Mouse (Mus musculus) liver, adult 2 months (tissue): ENCODE measurements around the gene Zfp800.

Experiments
- CTCF ChIP-seq: fragments of 200-500 bp; IDR thresholded peaks from 2 replicates; pipeline ENCODE4 v1.5.1; 2011; ENCODE audit warnings: low read depth, low read length, control low read depth
- POLR2A ChIP-seq: fragments of 200-500 bp; IDR thresholded peaks from 2 replicates; pipeline ENCODE4 v1.6.1; 2011; ENCODE audit warnings: low read length, control low read depth; ENCODE audit not compliant: insufficient read depth; ENCODE audit errors: extremely low read depth

DNA sequence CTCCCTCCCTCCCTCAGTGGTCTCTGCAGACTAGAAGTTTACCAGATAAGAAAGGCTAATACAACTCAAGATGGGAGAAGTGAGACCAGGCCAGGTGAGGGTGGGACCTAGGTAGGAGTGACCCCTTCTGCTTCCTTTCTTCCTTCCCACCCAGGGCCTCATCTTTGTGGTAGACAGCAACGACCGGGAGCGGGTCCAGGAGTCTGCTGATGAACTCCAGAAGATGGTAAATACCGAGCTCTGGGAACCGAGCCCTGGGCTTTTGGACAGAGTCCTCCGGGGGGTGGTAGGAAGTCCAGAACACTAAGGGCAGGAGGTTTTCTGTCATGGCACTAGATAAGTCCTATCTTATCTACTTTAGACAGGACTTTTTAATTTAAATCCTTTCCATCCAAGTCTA, 27.2 kb upstream of the Zfp800 start:
- TF ChIP-seq CTCF = no peak
- no peak for TF ChIP-seq POLR2A
